Mouse (Mus musculus): ENCODE measurements around the gene Poc1a. TPM values are rescaled to one million over a fixed set of nuclear protein-coding genes. Genes with fewer than 3 reads are reported as not detected.
A peak's percentile ranks its signal among the peaks of the same experiment; 100 is the strongest.

The Poc1a gene
- polyA plus RNA-seq, 1 experiment from 2014 or later, result 32.5 TPM

DNA sequence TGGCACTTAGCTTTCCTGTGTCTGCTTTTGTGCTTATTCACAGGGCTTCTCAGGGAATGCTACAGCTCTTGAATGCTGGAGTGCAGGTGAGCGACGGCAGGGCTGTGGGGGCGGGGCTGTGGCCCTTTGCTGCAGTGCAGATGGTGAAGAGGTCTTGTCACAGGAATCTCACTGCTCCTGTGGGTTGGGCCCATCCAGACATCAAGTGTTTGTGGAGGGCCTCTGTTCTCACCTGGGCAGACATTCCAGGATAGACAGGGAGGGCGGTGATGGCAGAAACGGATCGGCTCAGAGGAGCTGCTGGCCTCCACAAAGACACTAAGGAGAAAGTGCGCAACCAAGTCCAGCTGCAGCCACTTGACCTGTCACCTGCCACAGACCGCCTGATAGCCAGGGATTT, 45.4 kb downstream of the Poc1a start:
- no peak overlapping the region for H3K4me3 ChIP-seq (ENCODE audit: low read depth, low read length)
- H3K9ac ChIP-seq (ENCODE audit: low read length), result no peak overlapping the region
- no peak overlapping the region for H3K27ac ChIP-seq (ENCODE audit: low read depth, low read length)
- no peaks in the 10 kb centered on the region for H3K4me1 ChIP-seq (replicated peaks; ENCODE audit: control insufficient read depth, insufficient read depth, low read length)
- no peaks in the 10 kb centered on the region for H3K27me3 ChIP-seq (ENCODE audit: control insufficient read depth, insufficient read depth, low read length)
- DNase-seq (ENCODE audit: low spot score), result no peak
- H3K36me3 ChIP-seq (ENCODE audit: control insufficient read depth, insufficient read depth, low read length), result no peaks in the 10 kb centered on the region
- H3K9me3 ChIP-seq (ENCODE audit: control insufficient read depth, low read length), result no peaks in the 10 kb centered on the region
- WGBS, result 78% methylated on average over 8 of the region's 8 CpGs
- ATAC-seq (replicated peaks; ENCODE audit: low FRiP score), result no peak
- H3K4me2 ChIP-seq (ENCODE audit: low read depth, low read length, severe bottlenecking), result no peak overlapping the region

DNA sequence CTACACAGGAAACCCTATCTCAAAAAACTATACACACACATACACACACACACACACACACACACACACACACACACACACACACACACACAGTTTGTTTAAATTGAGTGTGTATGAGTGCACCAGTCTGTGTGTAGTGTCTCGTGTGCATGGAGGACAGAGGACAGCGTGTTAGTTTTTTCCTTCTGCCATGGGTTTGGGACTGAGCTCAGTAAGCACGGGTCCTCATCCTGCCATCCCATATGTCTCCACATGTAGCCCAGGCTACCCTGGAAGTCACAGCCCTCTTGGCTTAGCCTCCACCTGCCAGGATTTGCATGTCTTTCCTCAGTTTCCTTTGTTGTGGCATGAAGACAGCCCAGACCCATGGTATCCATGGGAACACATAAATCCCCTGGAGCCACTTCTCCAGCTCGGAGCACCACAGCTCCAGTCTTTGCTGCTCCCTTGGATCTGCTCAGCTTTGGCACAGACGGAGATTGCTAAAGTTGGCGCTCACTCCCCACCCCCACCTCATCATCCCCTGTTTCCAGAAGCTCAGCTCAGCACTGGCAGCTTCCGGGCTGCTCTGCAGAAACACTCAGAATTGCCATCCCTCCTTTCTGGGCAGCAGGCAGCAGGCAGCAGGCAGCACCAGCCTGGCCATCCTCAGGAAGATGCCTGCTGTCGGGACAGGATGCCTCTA, 46.4 kb downstream of the Poc1a start:
- H3K9ac ChIP-seq (ENCODE audit: low read length), result no peak overlapping the region
- no peaks in the 10 kb centered on the region for H3K9me3 ChIP-seq (ENCODE audit: control insufficient read depth, low read length)
- no peak overlapping the region for H3K4me3 ChIP-seq (ENCODE audit: low read depth, low read length)
- no peaks in the 10 kb centered on the region for H3K4me1 ChIP-seq (replicated peaks; ENCODE audit: control insufficient read depth, insufficient read depth, low read length)
- H3K4me2 ChIP-seq (ENCODE audit: low read depth, low read length, severe bottlenecking), result no peak overlapping the region
- DNase-seq (ENCODE audit: low spot score) (no peak), ATAC-seq (replicated peaks; ENCODE audit: low FRiP score) (no peak)
- H3K36me3 ChIP-seq (ENCODE audit: control insufficient read depth, insufficient read depth, low read length), result no peaks in the 10 kb centered on the region
- H3K27me3 ChIP-seq (ENCODE audit: control insufficient read depth, insufficient read depth, low read length), result no peaks in the 10 kb centered on the region
- H3K27ac ChIP-seq (ENCODE audit: low read depth, low read length), result no peak overlapping the region
- WGBS, result 84% methylated on average over 8 of the region's 8 CpGs

DNA sequence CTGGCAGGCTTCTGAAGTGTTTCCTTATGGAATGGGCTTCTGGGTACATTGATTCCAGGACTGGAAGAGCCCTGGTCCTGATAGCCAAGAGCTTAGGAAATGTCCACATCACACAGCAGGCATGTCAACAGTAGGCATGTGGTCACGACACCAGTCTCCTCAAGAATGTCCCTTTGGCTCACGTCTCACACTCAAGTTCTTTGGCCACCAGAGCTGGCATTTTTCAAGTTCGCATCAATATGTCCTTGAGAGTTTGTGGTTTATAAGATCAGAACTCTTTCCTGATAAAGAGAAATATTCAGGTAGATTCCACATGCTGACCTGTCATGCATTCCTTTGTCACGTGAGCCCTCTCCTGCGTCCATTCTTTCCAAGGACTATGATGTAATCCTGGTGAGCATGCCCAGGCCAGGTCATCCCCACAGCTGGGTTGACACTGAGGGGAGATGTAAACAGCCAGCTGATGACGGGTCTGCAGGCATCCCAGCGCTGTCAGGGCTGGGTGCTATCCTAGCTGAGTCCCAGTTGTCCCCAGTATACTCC, 47.3 kb downstream of the Poc1a start:
- H3K4me2 ChIP-seq (ENCODE audit: low read depth, low read length, severe bottlenecking), result no peak overlapping the region
- H3K36me3 ChIP-seq (ENCODE audit: control insufficient read depth, insufficient read depth, low read length), result no peaks in the 10 kb centered on the region
- no peak overlapping the region for H3K4me3 ChIP-seq (ENCODE audit: low read depth, low read length)
- no peak overlapping the region for H3K27ac ChIP-seq (ENCODE audit: low read depth, low read length)
- H3K4me1 ChIP-seq (replicated peaks; ENCODE audit: control insufficient read depth, insufficient read depth, low read length), result no peaks in the 10 kb centered on the region
- ATAC-seq (replicated peaks; ENCODE audit: low FRiP score), result no peak
- no peaks in the 10 kb centered on the region for H3K9me3 ChIP-seq (ENCODE audit: control insufficient read depth, low read length)
- no peak for DNase-seq (ENCODE audit: low spot score)
- H3K9ac ChIP-seq (ENCODE audit: low read length), result no peak overlapping the region
- 92% methylated on average over 7 of the region's 7 CpGs for WGBS
- H3K27me3 ChIP-seq (ENCODE audit: control insufficient read depth, insufficient read depth, low read length), result no peaks in the 10 kb centered on the region

GRCm38 (mm10) chr9:106328772-106329511, 48.1 kb downstream of the Poc1a start:
- Histone ChIP-seq H3K27ac (ENCODE audit: low read depth, low read length) (no peak overlapping the region), H3K9ac (ENCODE audit: low read length) (no peak overlapping the region), H3K9me3 (ENCODE audit: control insufficient read depth, low read length) (no peaks in the 10 kb centered on the region), H3K4me2 (ENCODE audit: low read depth, low read length, severe bottlenecking) (no peak overlapping the region), H3K27me3 (ENCODE audit: control insufficient read depth, insufficient read depth, low read length) (no peaks in the 10 kb centered on the region), H3K4me3 (ENCODE audit: low read depth, low read length) (no peak overlapping the region), H3K4me1 (replicated peaks; ENCODE audit: control insufficient read depth, insufficient read depth, low read length) (no peaks in the 10 kb centered on the region), H3K36me3 (ENCODE audit: control insufficient read depth, insufficient read depth, low read length) (no peaks in the 10 kb centered on the region)
- 82% methylated on average over 5 of the region's 5 CpGs for WGBS
- ATAC-seq (replicated peaks; ENCODE audit: low FRiP score), result no peak
- DNase-seq (ENCODE audit: low spot score), result no peak

GRCm38 (mm10) chr9:106332746-106333145, 51.9 kb downstream of the Poc1a start:
- Histone ChIP-seq H3K27me3 (ENCODE audit: control insufficient read depth, insufficient read depth, low read length) (no peaks in the 10 kb centered on the region), H3K27ac (ENCODE audit: low read depth, low read length) (no peak overlapping the region), H3K36me3 (ENCODE audit: control insufficient read depth, insufficient read depth, low read length) (no peaks in the 10 kb centered on the region), H3K9me3 (ENCODE audit: control insufficient read depth, low read length) (no peaks in the 10 kb centered on the region), H3K9ac (ENCODE audit: low read length) (no peak overlapping the region), H3K4me1 (replicated peaks; ENCODE audit: control insufficient read depth, insufficient read depth, low read length) (no peaks in the 10 kb centered on the region; the same call in 1 of the 2 replicates), H3K4me3 (ENCODE audit: low read depth, low read length) (no peak overlapping the region), H3K4me2 (ENCODE audit: low read depth, low read length, severe bottlenecking) (no peak overlapping the region)
- ATAC-seq (replicated peaks; ENCODE audit: low FRiP score) (no peak), DNase-seq (ENCODE audit: low spot score) (no peak)
- 80% methylated on average over 3 of the region's 3 CpGs for WGBS

DNA sequence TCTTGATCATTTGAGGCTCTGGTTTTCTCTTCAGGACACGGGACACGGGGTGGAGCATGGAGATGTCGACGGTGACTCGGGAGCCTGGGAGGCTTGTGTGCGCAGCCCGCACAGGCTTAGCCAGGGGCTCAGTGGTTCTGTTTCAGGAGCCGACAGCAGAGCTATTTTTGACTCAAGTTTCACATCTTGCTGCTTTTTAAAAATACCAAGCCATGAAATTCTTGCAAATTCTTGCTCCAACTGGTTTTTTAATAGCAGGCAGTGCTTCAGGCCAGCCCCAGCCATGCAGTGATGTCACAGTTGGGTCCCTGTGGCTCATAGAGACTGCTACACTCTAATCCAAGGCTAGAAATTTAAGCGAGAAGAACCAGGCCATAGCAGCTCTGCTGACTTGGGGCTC, 56.8 kb downstream of the Poc1a start:
- H3K36me3 ChIP-seq (ENCODE audit: control insufficient read depth, insufficient read depth, low read length), result no peaks in the 10 kb centered on the region
- no peak overlapping the region for H3K4me3 ChIP-seq (ENCODE audit: low read depth, low read length)
- peak overlapping the region; percentile 63; the same call in 1 of the 2 replicates for H3K27ac ChIP-seq (ENCODE audit: low read depth, low read length)
- no peaks in the 10 kb centered on the region for H3K27me3 ChIP-seq (ENCODE audit: control insufficient read depth, insufficient read depth, low read length)
- WGBS, result 85% methylated on average over 9 of the region's 9 CpGs
- no peak for ATAC-seq (replicated peaks; ENCODE audit: low FRiP score)
- no peak overlapping the region for H3K9ac ChIP-seq (ENCODE audit: low read length)
- peaks cover 14% of the 10 kb centered on the region for H3K4me1 ChIP-seq (replicated peaks; ENCODE audit: control insufficient read depth, insufficient read depth, low read length)
- H3K4me2 ChIP-seq (ENCODE audit: low read depth, low read length, severe bottlenecking), result no peak overlapping the region
- no peak for DNase-seq (ENCODE audit: low spot score)
- no peaks in the 10 kb centered on the region for H3K9me3 ChIP-seq (ENCODE audit: control insufficient read depth, low read length)

DNA sequence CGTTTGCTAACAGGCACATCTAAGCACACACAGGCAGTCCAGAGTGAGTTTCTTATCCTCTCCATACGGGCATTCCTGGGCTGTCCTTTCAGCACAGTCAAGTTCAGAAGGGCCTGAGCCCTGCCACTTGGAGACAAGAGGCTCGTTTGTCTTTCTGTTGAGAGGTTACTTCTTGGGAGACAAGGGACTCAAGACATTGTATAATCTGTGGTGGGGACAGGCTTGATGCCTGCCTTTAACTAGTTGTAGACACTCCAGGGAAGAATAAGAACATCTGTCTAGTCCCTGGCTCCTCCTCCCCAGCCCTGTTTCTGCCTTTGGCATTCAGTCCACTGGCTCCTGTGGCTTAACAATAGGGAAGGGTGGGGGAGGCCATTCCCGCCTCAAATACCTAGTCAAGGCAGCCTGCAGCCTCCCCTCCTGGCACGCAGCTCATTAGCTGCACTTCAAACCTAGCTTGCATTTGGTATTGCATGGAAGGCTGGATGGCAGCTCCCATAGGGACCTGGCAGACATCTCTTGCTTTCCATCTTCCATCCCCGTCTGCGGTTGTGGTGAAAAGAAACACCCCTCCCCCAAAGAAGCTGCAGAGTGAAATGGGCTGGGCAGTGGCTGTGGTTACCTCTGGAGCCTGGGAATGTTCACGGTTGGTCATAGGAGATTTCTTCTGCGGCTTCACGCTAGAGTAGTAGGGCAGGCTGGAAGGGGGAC, 57.8 kb downstream of the Poc1a start:
- Histone ChIP-seq H3K9me3 (ENCODE audit: control insufficient read depth, low read length) (no peaks in the 10 kb centered on the region), H3K4me1 (replicated peaks; ENCODE audit: control insufficient read depth, insufficient read depth, low read length) (peaks cover 14% of the 10 kb centered on the region), H3K27me3 (ENCODE audit: control insufficient read depth, insufficient read depth, low read length) (no peaks in the 10 kb centered on the region), H3K4me3 (ENCODE audit: low read depth, low read length) (no peak overlapping the region), H3K9ac (ENCODE audit: low read length) (peak overlapping the region; percentile 28; the same call in 1 of the 2 replicates), H3K4me2 (ENCODE audit: low read depth, low read length, severe bottlenecking) (0 out of 2 replicates have a peak overlapping the region, but pooled peaks have one; percentile 18), H3K27ac (ENCODE audit: low read depth, low read length) (peak overlapping the region; percentile 63), H3K36me3 (ENCODE audit: control insufficient read depth, insufficient read depth, low read length) (no peaks in the 10 kb centered on the region)
- WGBS, result 9% methylated on average over 10 of the region's 10 CpGs
- ATAC-seq (replicated peaks; ENCODE audit: low FRiP score), result peak; percentile 83
- DNase-seq (ENCODE audit: low spot score), result peak; percentile 72

GRCm38 (mm10) chr9:106339173-106339558, 58.3 kb downstream of the Poc1a start:
- Histone ChIP-seq H3K4me3 (ENCODE audit: low read depth, low read length) (no peak overlapping the region), H3K36me3 (ENCODE audit: control insufficient read depth, insufficient read depth, low read length) (no peaks in the 10 kb centered on the region), H3K27me3 (ENCODE audit: control insufficient read depth, insufficient read depth, low read length) (no peaks in the 10 kb centered on the region), H3K4me1 (replicated peaks; ENCODE audit: control insufficient read depth, insufficient read depth, low read length) (peaks cover 14% of the 10 kb centered on the region), H3K9ac (ENCODE audit: low read length) (peak overlapping the region; percentile 28; the same call in 1 of the 2 replicates), H3K4me2 (ENCODE audit: low read depth, low read length, severe bottlenecking) (0 out of 2 replicates have a peak overlapping the region, but pooled peaks have one; percentile 18), H3K9me3 (ENCODE audit: control insufficient read depth, low read length) (no peaks in the 10 kb centered on the region), H3K27ac (ENCODE audit: low read depth, low read length) (peak overlapping the region; percentile 63)
- 48% methylated on average over 6 of the region's 6 CpGs for WGBS
- ATAC-seq (replicated peaks; ENCODE audit: low FRiP score), result peak; percentile 34; the same call in 1 of the 2 replicates
- no peak for DNase-seq (ENCODE audit: low spot score)

Data from forebrain, embryonic 11.5 days (tissue).